Mouse (Mus musculus) erythroblast, embryonic 14.5 days (primary cell): ENCODE results near the gene Akt2.

Source experiments
- GATA1 ChIP-seq: IDR thresholded peaks from 2 replicates; pipeline ENCODE4 v1.6.1; 2012; ENCODE audit warnings: low read length, inconsistent platforms, mixed read lengths
- TAL1 ChIP-seq: IDR thresholded peaks from 3 replicates; pipeline ENCODE4 v1.6.1; 2012; ENCODE audit warnings: low read length, inconsistent platforms, mixed read lengths

DNA sequence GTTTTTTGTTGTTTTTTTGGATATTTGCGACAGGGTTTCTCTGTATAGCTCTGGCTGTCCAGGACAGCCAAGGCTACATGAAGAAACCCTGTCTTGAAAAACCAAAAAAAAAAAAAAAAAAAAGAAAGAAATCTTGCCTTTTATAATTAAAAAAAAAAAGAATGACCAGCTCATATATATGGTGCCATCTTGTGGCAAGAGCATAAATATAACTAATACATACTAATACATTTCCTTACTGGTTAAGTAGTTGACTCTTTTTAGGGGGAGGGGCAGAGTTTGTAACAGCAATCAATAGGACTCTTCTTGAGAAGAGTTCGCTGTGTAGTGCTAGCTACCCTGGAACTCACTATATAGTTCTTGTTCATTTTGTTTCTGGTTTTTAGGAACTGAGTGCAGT lies 3.6 kb upstream of the Akt2 start:
- TF ChIP-seq GATA1 (no peak), TAL1 (no peak)
